10 mouse cellular contexts compared by ENCODE assay signal in genomic region chr5:113606961-113607785, GRCm38 (mm10). TPM values are rescaled to one million over a fixed set of nuclear protein-coding genes. Genes with fewer than 3 reads are reported as not detected.
DNase-seq lines count a peak whose midpoint lies in the region; ATAC-seq and TF ChIP-seq lines count a peak whose summit lies in the region.
"Had no signal": no experiment of that assay in that cellular context is flagged by ENCODE, and none has a peak within 500 bp of the region (broad histone marks: within the 10 kb centered on the region; RNA-seq: fewer than 3 reads in every experiment).

No protein-coding gene starts in this region.

- ATAC-seq in kidney, postnatal 0 days (replicated peaks; ENCODE audit: low FRiP score, low read depth) = no peak
- ATAC-seq in embryonic facial prominence, embryonic 15.5 days (ENCODE audit: insufficient number of reproducible peaks, low FRiP score, low TSS enrichment, low read depth) = no peak
- no peak for ATAC-seq in activated CD4-positive, CD25-positive, alpha-beta regulatory T cell, adult 4 months
- ATAC-seq: forebrain, embryonic 16.5 days had no signal

- 70% methylated on average over 8 of the region's 8 CpGs for WGBS in kidney, postnatal 0 days
- WGBS in embryonic facial prominence, embryonic 15.5 days = 53% methylated on average over 8 of the region's 8 CpGs
- WGBS in limb, embryonic 10.5 days = 80% methylated on average over 8 of the region's 8 CpGs

- H3K27me3 ChIP-seq in kidney, postnatal 0 days (ENCODE audit: insufficient read depth, low read length) = no peaks in the 10 kb centered on the region
- no peaks in the 10 kb centered on the region for H3K27me3 ChIP-seq in embryonic facial prominence, embryonic 15.5 days
- H3K27me3 ChIP-seq in limb, embryonic 10.5 days (ENCODE audit: low read depth, poor library complexity, severe bottlenecking) = no peaks in the 10 kb centered on the region

- no peak overlapping the region for H3K4me3 ChIP-seq in kidney, postnatal 0 days (replicated peaks; ENCODE audit: low read depth, low read length)
- no peak overlapping the region for H3K4me3 ChIP-seq in embryonic facial prominence, embryonic 15.5 days (replicated peaks)
- no peak overlapping the region for H3K4me3 ChIP-seq in limb, embryonic 10.5 days

- no peaks in the 10 kb centered on the region for H3K4me1 ChIP-seq in kidney, postnatal 0 days (replicated peaks; ENCODE audit: insufficient read depth, low read length)
- H3K4me1 ChIP-seq in embryonic facial prominence, embryonic 15.5 days = peaks cover 54% of the 10 kb centered on the region
- peaks cover 67% of the 10 kb centered on the region for H3K4me1 ChIP-seq in limb, embryonic 10.5 days

- no peak overlapping the region for H3K9ac ChIP-seq in kidney, postnatal 0 days (ENCODE audit: low read depth, low read length)
- no peak overlapping the region for H3K9ac ChIP-seq in embryonic facial prominence, embryonic 15.5 days

- TF ChIP-seq CTCF in kidney, postnatal 0 days (IDR thresholded peaks at IDR 0.05; ENCODE audit: low read depth) = peak; percentile 33; the same call in 1 of the 2 replicates

- DNase-seq in kidney, postnatal 0 days (ENCODE audit: low spot score) = no peak
- DNase-seq in kidney, postnatal 4 days = no peak
- DNase-seq in MN1 (ENCODE audit: low spot score) = peak; percentile 60
- DNase-seq in limb, embryonic 10.5 days (ENCODE audit: low spot score) = no peak
- no peak for DNase-seq in embryo, embryonic 10 days (ENCODE audit: low spot score)
- DNase-seq in kidney, adult 9 months = no peak

- H3K36me3 ChIP-seq in kidney, postnatal 0 days (ENCODE audit: insufficient read depth, low read length) = no peaks in the 10 kb centered on the region
- no peaks in the 10 kb centered on the region for H3K36me3 ChIP-seq in embryonic facial prominence, embryonic 15.5 days
- peaks cover 3% of the 10 kb centered on the region; the same call in 1 of the 2 replicates for H3K36me3 ChIP-seq in limb, embryonic 10.5 days

- no peak overlapping the region for H3K4me2 ChIP-seq in kidney, postnatal 0 days (ENCODE audit: low read length)
- H3K4me2 ChIP-seq in embryonic facial prominence, embryonic 15.5 days (replicated peaks) = no peak overlapping the region

- H3K27ac ChIP-seq in kidney, postnatal 0 days = no peak overlapping the region
- peak overlapping the region; percentile 71 for H3K27ac ChIP-seq in embryonic facial prominence, embryonic 15.5 days (replicated peaks)
- peak overlapping the region; percentile 84 for H3K27ac ChIP-seq in limb, embryonic 10.5 days
- H3K27ac ChIP-seq: macrophage had no signal

- H3K9me3 ChIP-seq in kidney, postnatal 0 days (replicated peaks; ENCODE audit: low read length) = no peaks in the 10 kb centered on the region
- no peaks in the 10 kb centered on the region for H3K9me3 ChIP-seq in embryonic facial prominence, embryonic 15.5 days (replicated peaks)
- no peaks in the 10 kb centered on the region for H3K9me3 ChIP-seq in limb, embryonic 10.5 days (replicated peaks)

RNA-seq across cellular contexts. Expression of gene Cmklr1, which starts 43.1 kb away (rescaled TPM):
- polyA plus RNA-seq in kidney, postnatal 0 days (2015; fragmentation: Nextera tagmentation; extraction: Ambion mirVana) = 7.5 and 8.3 TPM in 2 replicates
- 7.0 and 12.4 TPM in 2 replicates for polyA plus RNA-seq in embryonic facial prominence, embryonic 15.5 days (2015; fragmentation: Nextera tagmentation; extraction: Ambion mirVana)
- 2.3 and 3.4 TPM in 2 replicates for polyA plus RNA-seq in limb, embryonic 10.5 days (2016; fragmentation: Nextera tagmentation; extraction: Ambion mirVana)
- not detected for polyA plus RNA-seq in activated CD4-positive, CD25-positive, alpha-beta regulatory T cell, adult 4 months (2017; shearing (Covaris generic))
